Mouse (Mus musculus) ovary, postnatal 14 days (tissue): ENCODE measurements around the gene Pacrg.
A peak's percentile ranks its signal among the peaks of the same experiment; 100 is the strongest.

ENCODE experiments used
- DNase-seq: peaks from one replicate; pipeline ENCODE4 v3.0.0; 2022; ENCODE audit warnings: low spot score

The Pacrg gene

DNA sequence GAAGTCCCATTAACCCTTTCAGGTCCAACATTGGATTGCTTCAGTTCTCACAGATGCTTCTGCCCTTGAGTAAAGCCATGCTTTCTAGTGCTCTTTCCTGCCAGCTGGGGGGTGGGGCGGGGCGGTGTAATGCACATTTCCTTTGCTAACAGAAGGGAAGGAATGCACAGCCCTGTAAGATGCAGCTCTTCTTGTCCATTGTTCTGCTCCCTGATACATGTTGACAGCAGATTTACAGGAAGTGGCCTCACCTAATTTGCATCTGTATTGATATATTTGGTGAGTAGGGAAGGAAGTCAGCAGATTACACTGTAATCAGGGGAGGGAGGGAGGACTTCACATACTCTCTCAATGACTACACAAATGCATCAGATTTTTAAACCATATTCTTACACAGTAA lies 100.0 kb downstream of the Pacrg start:
- DNase-seq = no peak

DNA sequence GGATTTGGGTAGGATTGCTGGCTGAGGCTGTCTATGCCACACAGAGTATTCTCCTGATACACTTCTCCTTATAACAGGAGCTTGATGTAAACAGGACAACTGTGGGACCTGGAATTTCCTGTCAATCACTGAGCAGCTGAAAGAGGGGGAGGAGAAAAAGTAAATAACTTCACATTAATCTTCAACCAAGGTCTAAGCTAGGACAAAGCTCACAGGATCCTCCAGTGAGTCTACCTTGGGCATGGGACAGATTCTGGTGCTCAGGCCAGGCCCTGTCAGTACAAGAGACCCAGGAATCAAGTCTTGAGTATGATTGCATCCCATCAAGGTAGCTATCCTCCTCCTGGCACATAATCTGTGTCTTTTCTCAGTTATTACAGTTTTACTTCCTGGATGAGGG lies 102.1 kb downstream of the Pacrg start:
- no peak for DNase-seq

DNA sequence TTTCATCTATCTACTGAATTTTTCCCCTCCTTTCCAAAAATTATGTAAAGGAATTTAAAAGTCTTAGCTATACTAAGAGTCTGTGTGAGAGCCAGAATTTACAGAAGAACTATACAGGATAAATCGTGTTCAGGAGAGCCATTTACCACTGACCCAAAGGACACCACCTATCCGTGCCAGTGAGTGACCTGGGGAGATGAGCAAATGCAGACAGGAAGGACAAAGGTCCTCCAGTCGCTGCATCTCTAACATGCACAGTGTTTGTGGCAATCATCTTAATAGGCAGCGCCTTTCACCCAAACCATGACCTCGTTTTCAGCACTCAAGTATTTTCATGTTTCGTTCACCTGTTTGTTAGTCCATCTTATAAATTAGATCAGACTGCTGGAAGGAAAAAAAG lies 105.4 kb downstream of the Pacrg start:
- DNase-seq = no peak

DNA sequence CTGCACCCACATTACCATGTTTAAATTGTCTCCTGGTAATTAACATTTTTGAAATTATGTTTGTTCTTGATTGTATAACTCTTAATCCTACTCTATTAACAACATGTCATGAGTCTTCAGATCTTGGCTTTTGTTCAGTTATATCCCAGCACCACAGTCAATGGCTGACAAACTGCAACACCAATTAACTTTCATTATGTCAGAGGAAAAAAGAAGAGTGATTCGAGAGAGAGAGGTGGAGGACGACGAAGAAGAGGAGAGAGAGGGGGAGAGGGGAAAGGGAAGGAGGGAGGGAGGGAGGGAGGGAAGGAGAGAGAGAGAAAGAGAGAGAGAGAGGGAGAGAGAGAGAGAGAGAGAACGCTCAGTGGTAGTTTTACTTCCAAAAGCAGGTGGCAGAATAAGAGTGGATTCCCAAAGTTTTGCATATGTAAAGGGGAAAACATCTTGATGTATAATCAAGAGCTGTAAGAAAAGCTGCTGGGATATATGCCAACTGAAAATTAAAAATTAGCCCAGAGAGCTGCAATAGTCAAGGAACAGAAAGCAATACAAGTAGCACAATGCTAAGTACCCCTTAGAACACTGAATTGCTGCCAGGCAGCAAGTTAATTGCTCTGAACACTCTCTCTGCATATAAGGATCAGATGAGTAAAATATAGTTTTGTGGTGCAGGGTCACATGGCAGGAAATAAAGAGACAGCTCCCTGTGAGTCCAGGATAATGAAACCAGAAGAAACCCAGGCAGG lies 107.6 kb downstream of the Pacrg start:
- DNase-seq = no peak

DNA sequence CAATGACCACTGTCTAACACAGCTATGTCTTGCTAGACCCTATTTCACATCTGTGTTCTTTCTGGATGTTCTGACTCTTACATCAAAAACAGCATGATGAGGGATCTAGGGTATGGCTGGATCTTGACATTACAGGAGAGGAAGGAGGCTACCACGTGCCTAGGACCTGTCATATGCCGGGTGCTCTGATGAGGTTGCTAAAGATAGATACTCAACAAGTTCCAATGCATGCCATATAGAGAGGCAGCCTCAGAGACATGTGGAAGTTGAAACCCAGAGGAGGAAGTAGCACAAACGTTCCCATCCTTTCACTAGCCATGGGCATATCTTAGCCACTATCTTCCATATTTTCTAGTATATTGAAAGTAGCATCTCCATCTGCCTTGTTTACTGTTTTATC lies 115.3 kb downstream of the Pacrg start:
- no peak for DNase-seq

DNA sequence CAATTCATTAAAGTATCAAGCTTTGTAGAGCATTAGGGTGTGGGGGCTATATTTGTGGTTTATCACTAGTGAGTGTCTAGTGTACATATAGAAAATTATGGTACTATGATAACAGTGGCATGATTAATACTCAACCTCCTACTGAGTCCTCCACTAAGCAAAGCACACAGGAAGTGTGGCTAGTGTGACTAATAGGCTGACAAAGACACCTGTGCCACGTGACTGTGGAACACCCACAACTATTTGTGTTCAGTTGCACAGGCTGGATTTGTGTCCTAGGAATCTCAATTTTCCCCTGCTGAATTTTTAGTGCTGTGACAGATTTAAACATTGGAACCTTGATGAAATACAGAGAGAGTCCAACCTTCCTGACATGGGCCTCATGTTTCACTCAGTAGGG lies 118.5 kb downstream of the Pacrg start:
- DNase-seq = no peak

DNA sequence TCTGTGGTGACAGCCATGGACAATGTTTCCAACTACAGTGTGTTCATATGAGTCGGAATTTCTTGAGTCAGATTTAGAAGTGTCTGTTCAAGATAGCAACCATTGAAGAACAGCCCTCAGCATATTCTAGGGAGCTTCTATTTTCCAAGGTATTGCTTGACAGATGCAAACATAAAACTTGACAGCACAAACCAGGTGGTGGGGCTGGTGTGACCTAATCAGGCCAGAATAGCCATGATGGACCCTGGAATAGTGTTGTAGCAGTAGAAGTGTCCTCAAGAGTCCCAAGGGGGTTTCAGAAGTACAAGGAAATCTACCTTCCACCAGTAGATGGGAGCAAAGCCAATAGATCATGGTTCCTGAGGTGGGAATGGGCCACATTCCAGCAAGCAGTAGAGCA lies 123.0 kb downstream of the Pacrg start:
- DNase-seq = no peak

DNA sequence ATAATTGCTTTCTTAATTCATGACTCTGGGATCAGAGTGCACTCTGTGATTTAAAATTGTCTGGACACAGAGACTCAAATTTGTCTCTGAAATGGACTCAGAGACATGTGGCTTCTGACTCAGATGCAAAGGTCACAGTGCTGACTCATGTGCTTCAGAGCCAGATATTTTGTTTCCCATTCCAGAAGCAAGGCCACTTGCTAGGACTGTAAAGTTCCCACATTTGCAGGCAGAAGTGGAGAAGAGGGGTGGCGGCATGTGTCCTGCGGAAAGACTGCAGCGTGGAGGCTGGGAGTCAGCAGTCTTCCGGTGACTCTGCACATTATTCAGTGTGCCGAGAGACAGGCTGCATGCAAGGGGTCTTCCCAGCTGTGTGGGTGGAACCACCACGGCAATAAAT lies 137.3 kb downstream of the Pacrg start:
- DNase-seq = peak; percentile 2

DNA sequence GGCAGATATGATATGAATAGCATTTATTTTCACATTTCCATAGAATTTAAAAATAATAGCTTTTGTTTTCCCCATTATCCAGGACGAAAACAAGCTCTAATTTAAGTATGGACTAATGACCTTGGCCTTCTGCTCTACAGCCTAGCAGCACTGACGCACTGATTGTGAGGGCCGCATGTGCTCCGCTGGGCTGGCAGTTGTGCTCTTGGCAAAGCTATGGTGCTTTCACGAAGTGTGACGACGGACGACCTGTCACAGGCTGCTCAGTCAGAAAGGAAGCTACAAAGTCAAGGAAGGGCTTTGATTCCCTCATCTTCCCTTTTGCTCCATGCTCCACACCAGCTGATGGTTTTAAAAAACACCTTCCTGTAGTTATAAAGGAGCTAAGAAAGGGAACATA lies 142.1 kb downstream of the Pacrg start:
- DNase-seq = no peak

DNA sequence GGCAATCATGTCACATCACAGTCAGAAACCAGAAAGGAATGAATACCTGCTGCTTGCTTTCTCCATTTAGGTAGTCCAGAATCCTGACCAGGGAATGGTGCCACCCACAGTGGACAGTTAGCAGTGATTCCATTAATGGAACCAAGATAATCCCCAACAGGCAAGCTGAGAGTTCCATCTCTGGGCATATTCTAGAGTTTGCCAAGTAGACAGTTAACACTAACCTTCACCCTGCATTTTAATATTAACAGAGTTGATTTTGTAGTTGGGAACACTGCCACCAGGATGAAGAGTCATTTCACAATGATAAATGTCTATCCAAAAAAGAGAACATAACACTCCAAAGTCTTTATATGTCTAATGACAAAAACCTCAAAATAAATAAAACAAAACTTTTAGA lies 144.7 kb downstream of the Pacrg start:
- DNase-seq = no peak

DNA sequence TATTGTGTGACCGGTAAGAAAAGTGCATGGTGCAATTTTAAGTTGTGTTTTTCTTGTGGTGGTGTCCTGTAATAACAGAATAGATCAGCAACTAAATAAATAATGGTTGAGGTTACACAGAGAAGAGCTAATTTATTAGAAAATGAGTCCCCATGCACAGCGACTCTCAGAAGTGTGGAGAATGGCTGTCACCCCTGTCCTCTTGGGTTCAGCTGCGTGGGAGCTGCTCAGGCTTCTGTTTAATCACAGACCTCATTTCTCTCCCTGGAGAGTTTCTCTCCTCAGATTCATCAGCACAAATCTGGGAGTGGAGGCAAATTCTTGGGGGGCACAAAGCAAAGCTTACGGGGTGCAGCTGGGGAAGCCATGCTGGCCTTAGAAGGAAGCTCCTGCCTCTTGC lies 163.0 kb downstream of the Pacrg start:
- no peak for DNase-seq

DNA sequence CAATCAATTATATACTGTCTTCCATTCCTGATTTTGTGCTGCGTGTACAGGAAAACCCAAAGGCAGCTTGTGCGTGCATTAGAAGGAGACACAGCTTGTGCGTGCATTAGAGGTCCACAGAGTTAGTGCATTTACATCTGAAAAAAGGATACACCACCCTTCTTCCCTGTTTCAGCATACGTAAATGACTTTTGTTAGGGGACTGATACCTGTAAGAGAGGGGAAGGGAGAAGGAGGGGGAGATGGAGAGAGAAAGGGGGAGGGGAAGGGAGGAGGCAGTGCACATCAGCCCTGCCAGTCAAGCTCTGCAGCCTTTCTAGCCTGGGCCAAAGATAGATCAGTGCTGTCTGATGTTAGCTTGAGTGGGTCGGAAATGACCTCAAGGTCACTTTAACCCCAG lies 164.6 kb downstream of the Pacrg start:
- DNase-seq = no peak

DNA sequence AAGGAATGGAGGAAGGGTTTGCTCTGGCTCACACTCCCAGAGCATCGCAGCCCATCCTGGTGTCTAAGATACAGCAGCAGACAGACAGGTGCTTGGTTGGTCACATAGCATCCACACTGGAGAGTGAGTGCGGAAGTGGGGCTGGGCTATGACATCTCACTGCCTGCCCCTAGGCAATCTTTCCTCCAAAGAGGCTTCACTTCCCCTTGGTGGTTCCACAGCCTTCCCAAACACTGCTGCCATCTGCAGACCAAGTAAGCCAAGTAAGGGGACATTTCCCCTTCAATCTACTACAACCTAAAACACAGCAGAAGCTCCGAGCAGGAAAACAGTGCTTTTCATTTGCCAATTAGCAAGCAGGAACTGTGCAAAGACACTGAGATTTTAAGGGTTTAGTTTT lies 165.1 kb downstream of the Pacrg start:
- no peak for DNase-seq

DNA sequence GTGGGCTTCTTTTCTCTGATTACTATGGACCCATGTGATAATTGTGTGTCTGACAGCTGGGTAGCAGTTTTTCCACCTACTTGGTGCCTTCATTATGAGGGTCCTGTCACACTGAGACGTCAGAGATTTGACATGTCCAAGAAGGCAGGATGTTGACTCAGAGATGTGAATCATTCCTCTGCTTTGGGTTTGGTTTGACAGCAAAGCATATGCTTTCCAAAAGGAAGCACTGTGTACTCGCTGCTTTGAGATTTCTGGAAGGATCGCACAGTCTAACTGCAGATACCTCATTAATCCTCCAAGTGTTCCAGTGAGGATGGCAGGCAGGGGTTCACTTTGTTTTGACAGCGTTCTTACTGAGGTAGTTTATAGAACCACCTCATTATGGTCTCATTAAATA lies 178.8 kb downstream of the Pacrg start:
- no peak for DNase-seq

DNA sequence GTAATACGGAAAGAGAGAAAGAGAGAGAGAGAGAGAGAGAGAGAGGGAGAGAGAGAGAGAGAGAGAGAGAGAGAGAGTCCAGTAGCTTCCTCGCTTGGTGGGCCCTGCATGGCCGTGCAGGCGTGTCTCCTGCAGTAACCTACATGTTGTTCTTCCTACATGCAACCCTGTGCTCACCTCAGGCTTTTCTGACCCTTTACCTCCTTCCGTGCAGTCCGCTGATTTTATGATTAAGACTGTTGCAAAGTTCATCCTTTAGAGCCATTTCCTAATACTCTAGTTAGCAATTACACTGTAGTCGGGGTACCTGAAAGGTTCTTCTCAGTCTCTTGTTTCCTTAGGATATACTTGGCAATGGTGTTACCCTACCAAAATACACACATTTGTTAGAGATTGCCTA lies 196.5 kb downstream of the Pacrg start:
- no peak for DNase-seq

DNA sequence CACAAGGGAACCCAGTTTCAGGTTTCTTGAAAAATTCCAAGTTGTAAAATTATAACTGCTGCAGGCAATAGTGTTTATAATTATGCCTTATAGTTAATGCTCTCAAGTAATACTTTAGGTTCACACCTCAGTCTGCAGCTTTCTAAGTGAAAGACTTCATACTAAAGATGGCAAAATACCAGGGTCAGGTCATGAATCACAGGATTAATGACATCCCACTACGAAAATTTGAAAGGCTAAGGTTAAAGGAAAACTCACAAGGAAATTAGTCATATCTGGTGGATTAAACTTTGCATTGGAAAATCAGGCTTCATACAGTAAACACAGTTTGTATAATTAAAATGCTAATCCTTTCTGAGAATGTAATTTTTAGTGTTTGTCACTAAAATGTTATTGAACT lies 200.3 kb downstream of the Pacrg start:
- DNase-seq = no peak

DNA sequence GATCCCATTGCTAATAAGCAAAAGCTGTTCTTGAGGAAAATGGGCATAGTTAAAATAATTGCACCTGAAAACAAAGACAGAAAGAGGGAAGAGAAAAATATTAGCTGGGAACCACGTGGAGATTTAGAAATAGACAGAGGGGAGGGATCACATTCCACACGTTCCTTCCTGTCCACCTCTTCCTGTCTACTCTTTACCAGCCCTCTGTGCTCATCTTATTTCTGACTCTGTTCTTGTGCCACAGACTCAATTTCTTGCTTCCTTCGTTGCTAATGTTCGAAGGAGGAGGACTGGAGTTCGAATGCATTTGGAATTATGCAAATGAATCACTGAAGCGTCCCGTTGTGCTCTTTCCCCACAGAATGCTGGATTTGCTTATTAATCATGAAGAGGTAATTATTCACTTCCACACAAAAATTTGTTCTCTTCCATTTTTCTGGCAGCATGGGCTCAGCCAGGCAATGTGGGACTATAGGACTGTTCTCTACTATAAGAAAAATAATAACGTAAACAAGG lies 204.1 kb downstream of the Pacrg start:
- no peak for DNase-seq

DNA sequence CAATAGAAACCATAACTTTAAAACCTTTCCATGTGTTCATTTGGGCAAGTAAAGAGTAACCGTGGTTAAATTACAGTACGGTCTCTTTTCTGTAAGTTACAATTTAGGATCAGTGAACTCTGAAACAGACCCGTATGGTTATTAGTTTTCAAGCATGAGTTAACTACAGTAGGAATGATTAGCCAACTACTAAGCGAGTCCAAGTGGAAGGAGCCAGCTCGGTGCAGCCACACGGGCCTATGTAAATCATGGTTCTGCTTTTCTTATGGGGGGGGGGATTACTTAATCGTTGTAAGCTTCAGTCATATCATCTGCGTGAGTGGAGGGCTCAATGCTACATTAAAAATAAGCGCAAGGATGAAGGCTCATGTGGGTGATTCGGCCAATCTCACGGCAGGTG lies 204.6 kb downstream of the Pacrg start:
- DNase-seq = no peak

DNA sequence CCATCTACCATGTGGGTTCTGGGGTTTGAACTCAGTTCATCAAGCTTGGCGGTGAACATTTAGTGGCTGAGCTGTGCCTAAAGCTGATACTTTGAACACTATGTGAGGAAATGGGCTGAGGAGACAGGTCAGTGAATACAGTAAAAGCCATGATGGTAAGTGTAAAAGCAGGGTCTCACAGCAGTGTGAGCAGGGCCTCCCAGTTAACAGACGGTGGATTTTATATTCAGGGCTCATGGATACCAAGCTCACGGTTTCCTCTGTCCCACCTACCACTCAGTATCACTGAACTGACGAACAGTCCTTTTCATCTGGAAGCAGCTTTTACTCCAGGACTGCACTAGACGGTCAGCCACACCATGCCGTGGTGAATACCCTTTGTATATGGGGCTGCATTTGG lies 205.1 kb downstream of the Pacrg start:
- no peak for DNase-seq

DNA sequence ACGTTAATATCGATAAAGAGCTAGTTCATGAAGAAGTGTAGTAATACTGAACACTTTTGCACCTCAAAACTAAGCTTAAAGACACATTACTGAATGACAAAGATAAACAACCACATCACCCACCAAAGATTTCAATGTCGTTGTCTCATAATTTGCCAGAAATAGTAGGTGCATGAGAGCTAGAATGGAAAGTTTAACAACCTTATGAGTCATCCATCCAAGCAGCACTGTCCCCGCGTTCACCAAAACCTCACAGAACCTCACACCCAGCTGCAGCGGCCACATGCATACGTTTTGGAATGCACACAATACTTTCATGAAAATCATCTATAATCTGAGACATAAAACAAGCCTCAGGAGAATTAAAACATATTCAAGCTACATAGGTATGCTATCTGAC lies 206.3 kb downstream of the Pacrg start:
- DNase-seq = no peak

DNA sequence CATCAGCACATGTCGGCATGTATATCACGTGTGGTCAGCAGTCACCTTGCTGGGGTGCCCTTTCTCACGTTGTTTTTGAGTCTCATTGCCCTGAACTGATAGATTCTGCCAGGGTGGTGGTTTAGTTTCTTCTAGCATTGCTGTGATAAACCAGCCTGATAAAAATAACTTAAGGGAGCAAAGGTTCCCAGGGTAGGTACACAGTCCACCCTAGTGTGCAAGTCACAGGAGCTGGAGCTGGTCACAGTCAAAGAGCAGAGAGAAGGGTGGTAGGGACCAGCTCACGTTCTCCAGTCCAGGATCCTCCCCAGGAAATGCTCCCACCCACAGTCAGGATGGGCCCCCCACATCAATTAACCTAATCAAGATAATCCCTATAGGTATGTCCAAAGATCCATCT lies 211.9 kb downstream of the Pacrg start:
- DNase-seq = no peak

DNA sequence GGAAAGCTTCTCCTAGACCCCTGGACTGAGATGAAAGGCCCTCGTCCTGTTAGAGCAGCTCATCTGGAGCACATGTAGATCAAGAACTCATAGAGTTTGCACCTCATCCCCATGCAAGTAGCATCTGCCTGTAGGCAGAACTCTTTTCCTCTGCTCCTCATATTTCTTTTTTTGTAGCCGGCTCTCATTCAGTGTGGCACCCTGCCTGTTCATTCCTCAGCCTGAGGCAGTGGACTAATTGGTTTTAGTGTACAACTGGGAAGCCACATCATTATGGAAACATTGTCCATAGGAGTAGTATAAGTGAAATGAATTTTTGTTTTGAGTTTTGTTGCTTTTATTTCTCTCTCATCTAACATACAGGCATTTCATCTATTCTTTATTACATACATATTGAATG lies 212.6 kb downstream of the Pacrg start:
- DNase-seq = no peak

DNA sequence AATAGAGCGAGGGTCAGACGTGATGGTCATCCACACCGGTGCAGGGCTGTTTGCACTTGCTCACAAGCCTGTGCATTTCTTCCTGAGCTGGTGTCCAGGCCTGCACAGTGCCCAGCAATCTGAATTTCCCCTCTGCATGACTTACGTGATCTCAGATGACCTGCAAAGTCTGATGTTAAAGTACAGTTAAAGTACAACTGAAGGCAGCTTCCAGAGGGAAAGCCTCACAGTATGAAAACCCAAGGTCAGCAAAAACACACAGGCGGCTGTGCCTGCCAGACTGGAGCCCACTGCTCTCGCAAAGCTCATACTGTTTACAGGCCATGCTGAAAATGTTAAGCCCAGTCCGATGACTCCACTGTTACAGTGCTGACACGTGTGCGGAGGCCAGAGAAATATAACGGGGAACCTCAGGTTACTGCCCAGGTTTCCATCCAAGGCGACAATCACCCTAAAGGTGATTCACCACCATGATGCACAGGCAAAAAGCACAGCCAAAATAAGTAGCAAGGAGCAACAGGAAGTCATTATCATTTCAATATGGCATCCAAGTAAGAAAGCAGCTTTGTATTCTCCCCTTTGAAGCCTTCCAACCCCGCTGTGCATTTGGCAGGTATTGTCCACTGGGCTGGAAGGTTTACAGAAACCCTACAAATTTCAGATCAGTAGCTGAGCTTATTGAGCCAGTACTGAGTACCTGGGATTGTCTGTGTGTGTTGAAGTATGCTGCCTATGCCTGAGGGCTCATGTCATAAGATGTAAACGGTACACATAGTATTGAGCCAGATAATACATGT lies 213.6 kb downstream of the Pacrg start:
- DNase-seq = no peak
